Mouse (Mus musculus) ES-E14 (cell line): ENCODE measurements around the gene Nrxn3.

Experiments used
- HCFC1 ChIP-seq: IDR thresholded peaks from 2 replicates; pipeline ENCODE4 v1.6.1; 2012; ENCODE audit warnings: low read length, inconsistent platforms, borderline replicate concordance; ENCODE audit not compliant: insufficient read depth
- MAFK ChIP-seq: IDR thresholded peaks from 2 replicates; pipeline ENCODE4 v1.6.1; 2014; ENCODE audit warnings: mild to moderate bottlenecking, low read depth, low read length, inconsistent platforms; ENCODE audit not compliant: insufficient read depth
- ZC3H11A ChIP-seq: IDR thresholded peaks from 2 replicates; pipeline ENCODE4 v1.6.1; 2012; ENCODE audit warnings: low read depth, mild to moderate bottlenecking, inconsistent platforms, low read length, borderline replicate concordance

DNA sequence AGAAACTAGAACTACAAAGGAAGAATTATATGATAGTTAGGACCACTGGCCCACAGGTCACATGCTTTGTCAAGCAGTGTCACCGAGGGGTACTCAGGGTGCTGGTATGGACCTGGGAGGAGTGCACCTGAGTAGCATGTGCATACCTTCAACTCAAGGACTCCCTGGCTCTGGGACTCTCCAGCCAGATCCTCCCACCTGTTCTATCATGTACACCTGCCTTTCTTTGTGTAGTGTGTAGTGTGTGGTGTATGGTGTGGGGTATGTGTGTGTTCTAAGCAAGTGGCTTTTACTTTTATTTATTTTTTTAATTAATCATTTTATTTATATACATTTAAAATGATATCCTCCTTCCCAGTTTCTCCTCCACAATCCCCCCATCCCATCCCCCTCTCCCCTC is 86.3 kb downstream of the Nrxn3 start:
- TF ChIP-seq HCFC1 (no peak), ZC3H11A (no peak), MAFK (no peak)
